Mouse (Mus musculus) megakaryocyte, embryonic 14.5 days (primary cell): ENCODE data around the gene Gm10037.

Experiments
- FLI1 ChIP-seq: IDR thresholded peaks from 2 replicates; pipeline ENCODE4 v1.6.1; 2012; ENCODE audit warnings: low read length, inconsistent platforms, mixed read lengths
- GATA1 ChIP-seq: IDR thresholded peaks from 3 replicates; pipeline ENCODE4 v1.6.1; 2012; ENCODE audit warnings: mixed read lengths, low read length, inconsistent platforms, borderline replicate concordance

DNA sequence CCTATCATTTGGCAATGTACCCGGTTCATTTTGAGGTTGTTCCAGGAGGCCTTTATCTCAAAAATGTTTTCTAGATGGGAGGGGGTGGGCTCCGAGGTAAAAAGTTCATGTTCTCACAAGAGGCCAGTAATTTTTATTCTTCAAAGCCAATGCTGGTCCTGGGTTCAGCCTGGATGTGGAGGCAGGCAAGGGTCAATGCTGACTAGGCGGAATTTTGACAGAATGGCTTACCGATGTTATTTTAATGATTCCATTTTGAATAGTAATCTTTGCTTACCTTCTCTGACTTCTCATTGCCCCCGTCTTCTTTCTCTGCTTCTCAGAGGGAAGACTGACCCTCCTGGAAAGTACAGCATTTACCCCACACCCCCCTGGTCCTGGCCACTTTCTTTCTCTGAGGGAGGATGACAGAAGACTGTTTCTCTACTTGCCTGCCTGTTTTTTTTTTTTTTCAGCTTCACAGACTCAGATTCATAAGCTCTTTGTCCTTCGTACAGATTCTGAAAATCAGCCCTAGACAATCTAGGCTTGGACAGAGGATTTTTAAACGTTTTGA lies 45.9 kb downstream of the Gm10037 start:
- no peak for TF ChIP-seq GATA1
- TF ChIP-seq FLI1 = no peak
